Mouse (Mus musculus): Measurements from ENCODE around the gene Lamb3.

- TF ChIP-seq POLR2A (IDR thresholded peaks at IDR 0.05; ENCODE audit: low read depth, low read length) (no peak), CTCF (conservative IDR thresholded peaks at IDR 0.05 in 1 of 2, IDR thresholded peaks at IDR 0.05 in 1 of 2; ENCODE audit: low read depth in 2 of 2, low read length in 2 of 2) (no peak), NRF1 (IDR thresholded peaks at IDR 0.05; ENCODE audit: low read depth, low read length) (no peak), E2F4 (IDR thresholded peaks at IDR 0.05; ENCODE audit: insufficient replicate concordance, low read depth, low read length) (no peak), BHLHE40 (IDR thresholded peaks at IDR 0.05; ENCODE audit: low read depth, low read length) (no peak), ZKSCAN1 (IDR thresholded peaks at IDR 0.05; ENCODE audit: borderline replicate concordance, low read depth, low read length) (no peak), SMC3 (IDR thresholded peaks at IDR 0.05; ENCODE audit: low read depth, low read length) (no peak), ZMIZ1 (IDR thresholded peaks at IDR 0.05; ENCODE audit: low read depth, low read length) (no peak), MAZ (IDR thresholded peaks at IDR 0.05; ENCODE audit: low read depth, low read length) (no peak), KAT2A (IDR thresholded peaks at IDR 0.05; ENCODE audit: insufficient replicate concordance, low read length) (no peak), USF1 (IDR thresholded peaks at IDR 0.05; ENCODE audit: low read depth, low read length) (no peak), ZNF384 (IDR thresholded peaks at IDR 0.05; ENCODE audit: low read depth, low read length) (no peak)
Observed at GRCm38 (mm10) chr1:193270965-193271763, 63.7 kb downstream of the Lamb3 start.

All from CH12.LX (cell line).